Mouse (Mus musculus): ENCODE results near the gene Fam174b. TPM values are rescaled to one million over a fixed set of nuclear protein-coding genes. Genes with fewer than 3 reads are reported as not detected.

Fam174b gene
- polyA plus RNA-seq, 1 experiment from 2014 or later: 30.8 TPM

DNA sequence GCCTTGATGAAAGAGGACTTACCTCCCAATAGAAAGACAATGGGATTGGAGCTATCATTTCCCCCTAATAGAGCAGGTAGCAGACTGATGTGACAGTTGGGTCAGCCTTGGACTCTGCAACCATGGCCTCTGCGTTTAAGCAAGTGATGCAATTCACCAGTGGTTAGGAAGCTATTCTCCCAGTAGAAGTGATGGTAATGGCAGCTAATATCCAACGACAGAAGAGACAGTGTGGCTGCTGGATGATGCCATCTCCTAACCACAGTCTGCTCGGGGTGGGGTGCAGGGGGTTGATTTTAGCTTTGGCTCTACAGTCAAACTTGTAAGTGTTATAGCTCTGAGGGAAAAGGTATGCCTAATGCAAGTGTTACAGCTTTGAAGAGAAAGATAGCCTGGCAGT lies 18.3 kb upstream of the Fam174b start:
- ATAC-seq (ENCODE audit: low read depth): no peak
- H3K4me2 ChIP-seq (ENCODE audit: low read depth, low read length): no peak overlapping the region
- 78% methylated on average over 3 of the region's 3 CpGs for WGBS
- H3K27ac ChIP-seq (ENCODE audit: low read depth, low read length): no peak overlapping the region
- H3K4me1 ChIP-seq (ENCODE audit: control insufficient read depth, insufficient read depth, low read length): no peaks in the 10 kb centered on the region
- no peak overlapping the region for H3K9ac ChIP-seq (replicated peaks; ENCODE audit: low read depth, low read length)
- no peaks in the 10 kb centered on the region for H3K27me3 ChIP-seq (ENCODE audit: control insufficient read depth, insufficient read depth, low read length)
- H3K9me3 ChIP-seq (ENCODE audit: control insufficient read depth, low read length): no peaks in the 10 kb centered on the region
- H3K4me3 ChIP-seq (ENCODE audit: low read depth, low read length): no peak overlapping the region
- H3K36me3 ChIP-seq (ENCODE audit: control insufficient read depth, insufficient read depth, low read length): no peaks in the 10 kb centered on the region

DNA sequence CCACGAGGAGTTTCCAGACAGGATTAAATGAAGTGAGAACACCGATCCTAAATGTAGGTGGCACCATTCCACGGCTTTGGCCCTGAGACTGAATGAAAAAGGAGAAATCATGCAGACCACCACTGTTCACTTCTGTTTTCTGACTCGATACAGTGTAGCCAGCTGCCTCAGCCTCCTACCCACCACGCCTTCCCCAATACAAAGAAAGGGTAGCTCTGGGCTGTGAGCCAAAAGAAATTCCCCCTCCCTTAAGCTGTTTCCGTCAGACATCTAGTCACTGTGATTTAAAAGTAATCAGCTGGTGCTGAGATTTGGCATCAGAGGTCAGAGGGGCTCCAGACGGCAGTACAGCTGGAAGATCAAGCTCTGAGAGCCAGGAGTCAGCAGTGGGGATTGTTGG lies 10.2 kb upstream of the Fam174b start:
- H3K27ac ChIP-seq (ENCODE audit: low read depth, low read length): no peak overlapping the region
- no peak for ATAC-seq (ENCODE audit: low read depth)
- 38% methylated on average over 7 of the region's 7 CpGs for WGBS
- H3K4me3 ChIP-seq (ENCODE audit: low read depth, low read length): no peak overlapping the region
- H3K27me3 ChIP-seq (ENCODE audit: control insufficient read depth, insufficient read depth, low read length): no peaks in the 10 kb centered on the region
- H3K36me3 ChIP-seq (ENCODE audit: control insufficient read depth, insufficient read depth, low read length): no peaks in the 10 kb centered on the region
- no peaks in the 10 kb centered on the region for H3K9me3 ChIP-seq (ENCODE audit: control insufficient read depth, low read length)
- H3K9ac ChIP-seq (replicated peaks; ENCODE audit: low read depth, low read length): no peak overlapping the region
- H3K4me2 ChIP-seq (ENCODE audit: low read depth, low read length): no peak overlapping the region
- no peaks in the 10 kb centered on the region for H3K4me1 ChIP-seq (ENCODE audit: control insufficient read depth, insufficient read depth, low read length)

DNA sequence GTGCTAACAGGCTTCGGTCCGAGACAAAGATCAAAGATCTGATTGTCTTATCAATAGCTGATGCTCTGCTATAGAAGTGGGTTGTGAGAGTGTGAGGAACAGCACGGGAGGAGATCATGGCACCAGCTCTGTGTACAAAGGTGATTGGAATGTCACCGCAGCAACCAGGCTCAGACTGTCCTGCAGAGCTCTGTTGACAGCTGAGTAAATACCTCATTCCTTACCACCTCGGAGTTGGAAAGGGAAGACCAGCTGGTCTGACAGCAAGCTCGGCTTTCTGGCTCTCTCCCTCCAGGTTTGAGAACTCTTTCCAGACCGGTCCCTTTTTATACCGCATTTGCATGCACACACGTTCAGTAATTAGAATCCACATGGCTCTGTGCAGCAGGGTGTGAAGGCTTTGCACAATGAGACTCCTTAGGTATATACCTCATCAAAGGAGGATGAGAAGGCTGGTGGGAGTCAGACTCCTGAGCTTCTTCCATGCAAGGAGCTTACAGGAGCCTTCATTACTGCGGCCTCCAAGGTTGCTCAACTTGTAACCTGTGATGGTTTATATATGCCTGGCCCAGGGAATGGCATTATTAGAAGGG lies 9.6 kb upstream of the Fam174b start:
- H3K27me3 ChIP-seq (ENCODE audit: control insufficient read depth, insufficient read depth, low read length): no peaks in the 10 kb centered on the region
- H3K9ac ChIP-seq (replicated peaks; ENCODE audit: low read depth, low read length): no peak overlapping the region
- ATAC-seq (ENCODE audit: low read depth): no peak
- no peaks in the 10 kb centered on the region for H3K36me3 ChIP-seq (ENCODE audit: control insufficient read depth, insufficient read depth, low read length)
- no peak overlapping the region for H3K4me3 ChIP-seq (ENCODE audit: low read depth, low read length)
- no peak overlapping the region for H3K27ac ChIP-seq (ENCODE audit: low read depth, low read length)
- no peak overlapping the region for H3K4me2 ChIP-seq (ENCODE audit: low read depth, low read length)
- H3K4me1 ChIP-seq (ENCODE audit: control insufficient read depth, insufficient read depth, low read length): no peaks in the 10 kb centered on the region
- no peaks in the 10 kb centered on the region for H3K9me3 ChIP-seq (ENCODE audit: control insufficient read depth, low read length)
- 68% methylated on average over 10 of the region's 10 CpGs for WGBS

DNA sequence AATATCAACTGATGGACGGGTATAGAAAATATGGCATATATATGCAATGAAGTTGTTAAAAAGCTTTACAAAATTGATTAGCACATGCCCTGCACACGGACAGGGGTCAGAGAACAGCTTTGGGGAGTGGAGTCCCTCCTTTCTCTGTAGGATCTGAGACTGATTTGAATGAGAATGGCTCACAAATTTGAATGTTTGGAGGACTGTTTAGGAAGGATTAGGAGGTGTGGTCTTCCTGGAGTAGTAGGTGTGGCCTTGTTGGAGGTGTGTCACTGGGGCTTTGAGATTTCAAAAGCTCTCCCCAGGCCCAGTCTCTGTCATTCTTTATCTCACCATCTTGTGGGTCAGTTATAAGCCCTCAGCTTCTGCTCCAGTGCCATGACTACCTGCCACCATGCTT lies 4.1 kb upstream of the Fam174b start:
- Histone ChIP-seq H3K36me3 (ENCODE audit: control insufficient read depth, insufficient read depth, low read length) (no peaks in the 10 kb centered on the region), H3K27ac (ENCODE audit: low read depth, low read length) (no peak overlapping the region), H3K9ac (replicated peaks; ENCODE audit: low read depth, low read length) (no peak overlapping the region), H3K9me3 (ENCODE audit: control insufficient read depth, low read length) (no peaks in the 10 kb centered on the region), H3K4me1 (ENCODE audit: control insufficient read depth, insufficient read depth, low read length) (peaks cover 10% of the 10 kb centered on the region), H3K4me2 (ENCODE audit: low read depth, low read length) (no peak overlapping the region), H3K4me3 (ENCODE audit: low read depth, low read length) (no peak overlapping the region), H3K27me3 (ENCODE audit: control insufficient read depth, insufficient read depth, low read length) (0 out of 2 replicates have a peak, but pooled peaks cover 2% of the 10 kb centered on the region)
- ATAC-seq (ENCODE audit: low read depth): no peak
- WGBS: 87% methylated on average over 2 of the region's 2 CpGs

DNA sequence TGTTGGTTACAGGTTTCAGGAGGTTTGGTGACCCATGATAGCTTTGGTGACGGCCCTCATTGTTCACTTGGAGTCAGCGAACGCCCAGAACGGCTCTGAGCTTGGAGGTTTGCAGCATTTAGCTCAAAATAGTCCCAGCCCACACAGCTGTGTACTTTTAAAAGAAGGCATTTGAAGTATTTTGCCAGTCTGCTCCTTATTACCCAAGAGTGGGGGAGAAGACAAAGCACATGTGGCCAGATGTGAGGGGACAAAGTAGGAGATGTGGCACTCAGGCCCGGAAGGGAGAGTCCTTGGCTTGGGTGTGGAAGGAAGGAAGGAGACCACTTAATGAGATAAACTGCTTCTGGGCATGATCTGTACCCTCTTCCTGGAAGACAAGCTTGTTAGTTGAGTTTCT lies 1.3 kb downstream of the Fam174b start:
- 60% methylated on average over 5 of the region's 5 CpGs for WGBS
- H3K9ac ChIP-seq (replicated peaks; ENCODE audit: low read depth, low read length): 0 out of 2 replicates have a peak overlapping the region, but pooled peaks have one; percentile 85
- H3K36me3 ChIP-seq (ENCODE audit: control insufficient read depth, insufficient read depth, low read length): no peaks in the 10 kb centered on the region
- H3K27me3 ChIP-seq (ENCODE audit: control insufficient read depth, insufficient read depth, low read length): peaks cover 2% of the 10 kb centered on the region; the same call in 1 of the 2 replicates
- peak overlapping the region; percentile 85 for H3K4me2 ChIP-seq (ENCODE audit: low read depth, low read length)
- no peaks in the 10 kb centered on the region for H3K9me3 ChIP-seq (ENCODE audit: control insufficient read depth, low read length)
- peak overlapping the region; percentile 70 for H3K4me3 ChIP-seq (ENCODE audit: low read depth, low read length)
- H3K4me1 ChIP-seq (ENCODE audit: control insufficient read depth, insufficient read depth, low read length): peaks cover 17% of the 10 kb centered on the region
- H3K27ac ChIP-seq (ENCODE audit: low read depth, low read length): no peak overlapping the region
- ATAC-seq (ENCODE audit: low read depth): no peak

DNA sequence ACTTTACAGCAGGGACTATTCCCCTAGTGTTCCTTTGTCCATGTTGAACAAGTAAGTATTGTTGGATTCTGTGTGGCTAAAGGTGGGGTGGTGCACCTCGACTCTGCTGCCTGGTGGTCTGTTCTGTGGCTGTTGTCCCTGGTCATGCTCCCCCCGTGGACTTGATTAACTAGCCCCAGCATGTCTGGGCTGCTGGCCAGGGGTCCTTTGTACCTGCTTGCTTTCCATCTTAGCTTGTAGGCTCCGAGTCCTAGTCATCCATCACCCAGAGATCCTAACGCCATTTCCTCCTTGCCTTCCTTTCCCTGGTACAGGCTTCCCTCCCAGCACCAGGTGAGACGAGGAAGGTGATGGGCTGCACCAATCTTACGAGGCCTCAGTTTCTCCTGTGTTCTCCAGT lies 1.7 kb downstream of the Fam174b start:
- Histone ChIP-seq H3K27ac (ENCODE audit: low read depth, low read length) (no peak overlapping the region), H3K36me3 (ENCODE audit: control insufficient read depth, insufficient read depth, low read length) (no peaks in the 10 kb centered on the region), H3K9me3 (ENCODE audit: control insufficient read depth, low read length) (no peaks in the 10 kb centered on the region), H3K9ac (replicated peaks; ENCODE audit: low read depth, low read length) (no peak overlapping the region), H3K4me3 (ENCODE audit: low read depth, low read length) (no peak overlapping the region), H3K27me3 (ENCODE audit: control insufficient read depth, insufficient read depth, low read length) (peaks cover 2% of the 10 kb centered on the region; the same call in 1 of the 2 replicates), H3K4me1 (ENCODE audit: control insufficient read depth, insufficient read depth, low read length) (peaks cover 17% of the 10 kb centered on the region), H3K4me2 (ENCODE audit: low read depth, low read length) (peak overlapping the region; percentile 85)
- no peak for ATAC-seq (ENCODE audit: low read depth)
- 74% methylated on average over 6 of the region's 6 CpGs for WGBS

DNA sequence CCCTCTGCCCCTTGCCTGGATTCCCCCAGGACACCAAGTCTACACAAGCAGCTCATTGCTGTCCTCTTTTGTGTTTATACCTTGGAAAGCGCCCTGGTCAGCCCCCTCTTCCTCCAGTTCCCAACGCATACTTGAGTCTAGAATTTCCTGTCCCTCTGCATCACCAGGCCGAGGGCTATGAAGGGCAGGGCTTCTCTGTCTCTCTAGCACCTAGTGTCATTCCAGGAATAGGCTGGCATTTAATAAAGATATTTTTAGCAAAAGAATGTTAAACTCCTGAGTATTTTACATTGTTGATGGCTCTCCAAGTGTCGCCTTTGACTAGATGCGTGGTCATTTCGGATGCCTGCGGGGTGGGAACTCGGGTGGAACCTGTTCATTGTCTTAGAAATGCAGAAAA lies 3.0 kb downstream of the Fam174b start:
- Histone ChIP-seq H3K36me3 (ENCODE audit: control insufficient read depth, insufficient read depth, low read length) (no peaks in the 10 kb centered on the region), H3K4me2 (ENCODE audit: low read depth, low read length) (no peak overlapping the region), H3K27me3 (ENCODE audit: control insufficient read depth, insufficient read depth, low read length) (peaks cover 2% of the 10 kb centered on the region; the same call in 1 of the 2 replicates), H3K9ac (replicated peaks; ENCODE audit: low read depth, low read length) (no peak overlapping the region), H3K9me3 (ENCODE audit: control insufficient read depth, low read length) (no peaks in the 10 kb centered on the region), H3K4me3 (ENCODE audit: low read depth, low read length) (no peak overlapping the region), H3K4me1 (ENCODE audit: control insufficient read depth, insufficient read depth, low read length) (peaks cover 17% of the 10 kb centered on the region), H3K27ac (ENCODE audit: low read depth, low read length) (no peak overlapping the region)
- no peak for ATAC-seq (ENCODE audit: low read depth)
- WGBS: 87% methylated on average over 8 of the region's 8 CpGs

DNA sequence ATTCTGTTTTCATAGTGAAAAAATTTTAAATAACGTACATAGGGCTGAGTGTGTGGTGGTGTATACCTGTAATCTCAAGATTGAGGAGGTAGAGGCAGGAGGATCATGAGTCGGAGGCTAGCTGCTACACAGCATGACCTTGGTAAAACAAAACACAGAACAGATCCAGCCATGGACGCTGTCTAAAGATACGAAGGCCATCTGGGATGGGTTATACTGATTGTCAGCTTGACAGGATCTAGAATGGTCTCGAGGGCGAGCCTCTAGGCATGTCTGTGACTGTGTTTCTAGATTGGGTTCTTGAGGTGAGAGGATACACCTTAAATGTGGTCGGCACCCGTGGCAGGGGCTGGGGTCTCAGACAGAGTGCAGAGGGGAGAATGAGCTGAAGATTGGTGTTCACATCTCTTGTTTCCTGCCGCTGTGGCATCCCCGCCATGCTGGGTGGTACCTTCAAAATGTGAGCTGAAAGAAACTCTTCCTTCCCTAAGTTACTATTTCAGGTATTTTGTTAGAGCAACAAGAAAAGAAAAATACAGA lies 3.8 kb downstream of the Fam174b start:
- no peak for ATAC-seq (ENCODE audit: low read depth)
- Histone ChIP-seq H3K36me3 (ENCODE audit: control insufficient read depth, insufficient read depth, low read length) (no peaks in the 10 kb centered on the region), H3K27me3 (ENCODE audit: control insufficient read depth, insufficient read depth, low read length) (peaks cover 2% of the 10 kb centered on the region; the same call in 1 of the 2 replicates), H3K4me1 (ENCODE audit: control insufficient read depth, insufficient read depth, low read length) (peaks cover 17% of the 10 kb centered on the region), H3K4me3 (ENCODE audit: low read depth, low read length) (no peak overlapping the region), H3K27ac (ENCODE audit: low read depth, low read length) (no peak overlapping the region), H3K9ac (replicated peaks; ENCODE audit: low read depth, low read length) (no peak overlapping the region), H3K4me2 (ENCODE audit: low read depth, low read length) (no peak overlapping the region), H3K9me3 (ENCODE audit: control insufficient read depth, low read length) (no peaks in the 10 kb centered on the region)
- WGBS: 88% methylated on average over 10 of the region's 10 CpGs

DNA sequence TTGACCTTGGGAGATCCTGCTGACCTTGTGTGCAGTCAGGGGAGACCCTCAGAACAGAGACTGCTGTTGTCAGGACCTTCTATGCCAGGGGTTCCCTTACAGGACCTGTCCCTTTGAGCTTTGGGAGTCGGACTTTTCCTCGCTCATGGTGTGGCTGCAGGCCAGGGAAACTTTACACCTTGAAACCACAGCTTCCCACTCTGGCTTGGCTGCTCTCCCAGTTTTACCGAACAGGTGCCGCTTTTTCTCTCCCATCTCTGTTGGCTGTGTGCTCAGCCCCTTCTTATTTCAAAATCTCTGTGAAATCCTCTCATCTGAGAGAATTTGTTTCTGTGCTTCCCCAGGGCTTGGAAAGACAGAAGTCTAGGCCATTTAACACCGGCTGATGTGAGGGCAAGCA lies 5.8 kb downstream of the Fam174b start:
- 84% methylated on average over 5 of the region's 5 CpGs for WGBS
- H3K4me1 ChIP-seq (ENCODE audit: control insufficient read depth, insufficient read depth, low read length): peaks cover 7% of the 10 kb centered on the region
- no peak overlapping the region for H3K4me2 ChIP-seq (ENCODE audit: low read depth, low read length)
- H3K36me3 ChIP-seq (ENCODE audit: control insufficient read depth, insufficient read depth, low read length): no peaks in the 10 kb centered on the region
- no peaks in the 10 kb centered on the region for H3K9me3 ChIP-seq (ENCODE audit: control insufficient read depth, low read length)
- no peaks in the 10 kb centered on the region; the same call in 1 of the 2 replicates for H3K27me3 ChIP-seq (ENCODE audit: control insufficient read depth, insufficient read depth, low read length)
- no peak overlapping the region for H3K4me3 ChIP-seq (ENCODE audit: low read depth, low read length)
- no peak overlapping the region for H3K27ac ChIP-seq (ENCODE audit: low read depth, low read length)
- no peak for ATAC-seq (ENCODE audit: low read depth)
- H3K9ac ChIP-seq (replicated peaks; ENCODE audit: low read depth, low read length): no peak overlapping the region
